Mouse (Mus musculus) bone marrow, adult 2 months (tissue): Measurements from ENCODE around the gene Sft2d2.

Experiments
- CTCF ChIP-seq: fragments of 200-500 bp; IDR thresholded peaks from 2 replicates; pipeline ENCODE4 v1.5.1; 2011; ENCODE audit warnings: low read length, control low read depth; ENCODE audit not compliant: control insufficient read depth, insufficient read depth
- POLR2A ChIP-seq: fragments of 200-500 bp; IDR thresholded peaks from 2 replicates; pipeline ENCODE4 v1.6.1; 2011; ENCODE audit warnings: low read depth, mild to moderate bottlenecking, control low read depth, low read length, borderline replicate concordance; ENCODE audit not compliant: control insufficient read depth

DNA sequence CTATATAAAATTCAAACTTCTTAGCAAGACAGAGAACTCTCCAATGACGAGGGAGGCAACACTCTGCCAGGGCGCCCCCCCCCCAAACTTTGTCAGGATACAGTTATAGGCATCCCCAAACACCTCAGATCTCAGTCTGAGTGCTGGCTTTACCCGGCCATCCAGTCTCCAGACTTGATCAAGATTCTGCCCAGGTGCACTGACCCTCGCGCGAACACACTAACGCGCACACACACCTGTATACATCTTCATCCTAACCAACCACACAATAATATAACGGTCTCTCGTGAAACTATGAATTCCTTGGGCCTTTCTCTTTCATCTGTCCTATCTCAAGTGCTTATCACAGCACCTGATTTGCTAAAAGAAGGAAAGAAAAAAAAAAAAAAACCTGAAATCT lies 41.6 kb upstream of the Sft2d2 start:
- TF ChIP-seq POLR2A = no peak
- TF ChIP-seq CTCF = no peak
